Mouse (Mus musculus): ENCODE measurements at regions not wholly inside any gene's neighbourhood (a gene's known extent, or its start where the extent isn't known, plus 50 kb on each side); places are given as distances from the start of the nearest gene placed in this dataset.
A peak's percentile ranks its signal among the peaks of the same experiment; 100 is the strongest.

GRCm38 (mm10) chr12:24252071-24252874 lies 155.2 kb upstream of the 9030624G23Rik start:
- DNase-seq, result peak; percentile 32
